Mouse (Mus musculus): Measurements from ENCODE around the gene Grip2.

The Grip2 gene

GRCm38 (mm10) chr6:91827016-91827570 is at the start of gene Grip2:
Grip2 (minus strand) TSS chr6:91827250.
- no peak for DNase-seq (ENCODE audit: low read depth, low spot score)

GRCm38 (mm10) chr6:91872781-91873180 is 45.7 kb upstream of the Grip2 start:
- no peak for DNase-seq (ENCODE audit: low read depth, low spot score)

- no peak for DNase-seq (ENCODE audit: low read depth, low spot score)
Measured at GRCm38 (mm10) chr6:91868091-91868490, 41.0 kb upstream of the Grip2 start.

DNA sequence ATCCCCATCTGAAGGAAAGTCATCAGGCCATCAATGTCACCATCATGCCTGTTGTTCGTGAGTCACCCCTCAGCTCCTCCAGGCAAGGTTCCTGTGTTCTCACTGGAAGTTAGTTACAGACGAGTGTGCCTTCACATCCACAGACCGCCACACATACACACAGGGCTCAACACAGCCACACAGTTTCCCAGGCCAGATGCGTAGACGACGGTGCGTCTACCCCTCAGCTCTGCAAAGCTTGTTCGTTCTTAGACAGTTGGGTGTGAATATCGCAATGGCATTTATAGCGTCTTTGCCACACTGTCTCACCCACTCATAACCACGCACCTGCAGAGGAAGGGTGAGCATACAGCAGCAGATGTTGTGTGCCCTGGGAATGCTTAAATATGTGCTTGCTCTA is 38.6 kb upstream of the Grip2 start:
- DNase-seq (ENCODE audit: low read depth, low spot score) = no peak

DNA sequence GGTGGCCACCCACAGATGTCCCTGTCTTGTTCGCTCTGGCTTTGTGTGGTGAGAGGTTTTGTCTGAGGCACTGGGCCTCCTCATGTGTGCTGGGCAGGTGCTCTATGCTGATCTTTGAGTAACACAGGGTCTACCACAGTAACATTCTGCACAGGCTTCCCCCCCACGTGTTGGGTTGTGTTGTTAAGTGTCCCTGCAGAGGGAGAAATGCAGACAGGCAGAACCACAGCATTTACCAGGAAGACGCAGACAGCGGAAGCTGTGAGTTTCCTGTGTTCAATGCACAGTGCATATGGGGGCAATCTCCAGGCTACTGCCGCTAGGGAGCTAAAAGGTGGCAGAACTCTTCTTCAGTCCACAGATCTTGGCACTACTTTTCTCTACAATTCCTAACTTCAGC is 37.5 kb upstream of the Grip2 start:
- DNase-seq (ENCODE audit: low read depth, low spot score) = no peak

GRCm38 (mm10) chr6:91862848-91863247 is 35.8 kb upstream of the Grip2 start:
- no peak for DNase-seq (ENCODE audit: low read depth, low spot score)

- no peak for DNase-seq (ENCODE audit: low read depth, low spot score)
Measured at GRCm38 (mm10) chr6:91858339-91858738, 31.3 kb upstream of the Grip2 start.

- DNase-seq (ENCODE audit: low read depth, low spot score) = peak; percentile 53
Measured at GRCm38 (mm10) chr6:91852550-91852949, 25.5 kb upstream of the Grip2 start.

GRCm38 (mm10) chr6:91843628-91844153 is 16.6 kb upstream of the Grip2 start:
- no peak for DNase-seq (ENCODE audit: low read depth, low spot score)

DNA sequence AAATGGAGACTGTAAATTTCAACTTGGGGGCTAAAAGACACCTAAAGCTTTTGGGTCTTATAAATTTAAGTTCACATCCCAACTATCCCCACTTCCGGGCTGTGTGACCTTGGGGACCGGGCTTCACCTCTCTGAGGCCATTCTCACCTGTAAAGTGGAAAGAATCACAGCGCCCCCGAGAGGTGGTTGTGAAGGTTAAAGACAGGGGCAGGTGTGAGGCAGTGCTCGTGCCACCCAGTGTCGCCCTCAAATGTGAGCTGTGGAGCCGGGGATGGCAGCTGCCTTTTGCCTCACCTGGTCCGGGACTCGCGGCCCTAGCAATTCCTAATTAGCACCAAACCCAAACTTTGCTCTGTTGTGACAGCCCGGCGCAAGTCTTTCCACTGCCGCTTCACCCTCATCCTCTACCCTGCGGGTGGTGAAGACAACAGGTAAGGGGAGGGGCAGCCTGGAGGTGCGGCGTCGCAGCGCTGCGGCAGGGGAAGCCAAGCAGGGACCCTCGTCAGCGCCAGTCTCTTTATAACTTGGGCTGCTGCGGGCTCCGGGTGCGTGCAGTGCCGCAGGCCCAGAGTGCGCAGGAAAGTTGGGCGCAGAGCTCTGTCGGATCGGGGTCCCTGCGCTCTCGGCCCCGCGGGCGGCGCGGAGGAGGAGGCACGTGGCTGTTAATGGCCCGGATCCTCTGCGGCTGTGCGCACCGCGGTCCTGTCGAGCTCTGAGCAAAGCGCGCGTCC is 16.0 kb upstream of the Grip2 start:
- DNase-seq (ENCODE audit: low read depth, low spot score) = no peak

DNA sequence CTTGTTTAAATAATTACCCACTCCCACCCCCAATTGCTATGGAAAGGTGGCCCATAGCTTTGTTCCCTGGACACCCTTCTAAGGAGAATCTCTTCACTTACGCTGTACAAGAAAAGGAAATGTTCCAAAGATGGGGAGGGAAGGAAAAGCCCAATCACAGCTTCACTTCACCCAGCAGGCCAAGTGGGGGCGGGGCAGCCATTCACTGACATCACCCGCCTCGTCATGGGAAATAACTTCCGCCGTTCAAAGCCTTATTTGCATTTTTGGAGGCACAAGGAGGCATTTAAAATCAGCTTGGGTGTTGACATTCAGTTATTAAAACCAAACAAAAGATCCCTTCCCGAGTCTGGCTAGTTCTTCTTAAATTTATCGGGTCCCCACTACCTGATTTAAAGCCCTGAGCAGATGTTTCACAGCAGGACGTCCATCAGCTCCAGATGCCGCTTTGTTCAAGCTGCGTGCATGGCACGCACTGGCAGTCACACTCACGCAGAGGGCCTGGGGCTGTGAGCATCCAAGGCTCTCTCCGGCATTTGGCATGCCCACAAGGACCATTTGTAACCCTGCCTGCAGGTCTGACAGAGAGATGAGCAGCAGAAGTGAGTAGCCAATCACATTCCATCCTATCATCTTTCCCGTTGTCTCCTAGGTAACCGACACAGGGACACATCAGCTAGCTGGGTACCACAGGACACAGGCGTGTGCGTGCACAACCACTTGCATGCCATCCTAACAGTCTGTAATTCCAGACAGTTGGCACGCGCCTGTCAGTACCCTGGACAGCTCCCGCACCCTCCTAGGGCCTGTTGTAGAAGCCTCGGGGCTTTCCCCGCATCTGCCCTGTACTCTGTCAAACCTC is 12.2 kb upstream of the Grip2 start:
- DNase-seq (ENCODE audit: low read depth, low spot score) = peak; percentile 60

- DNase-seq (ENCODE audit: low read depth, low spot score) = no peak
Measured at GRCm38 (mm10) chr6:91832863-91833440, 5.9 kb upstream of the Grip2 start.

GRCm38 (mm10) chr6:91827926-91828325 is 876 bp upstream of the Grip2 start:
- no peak for DNase-seq (ENCODE audit: low read depth, low spot score)

DNA sequence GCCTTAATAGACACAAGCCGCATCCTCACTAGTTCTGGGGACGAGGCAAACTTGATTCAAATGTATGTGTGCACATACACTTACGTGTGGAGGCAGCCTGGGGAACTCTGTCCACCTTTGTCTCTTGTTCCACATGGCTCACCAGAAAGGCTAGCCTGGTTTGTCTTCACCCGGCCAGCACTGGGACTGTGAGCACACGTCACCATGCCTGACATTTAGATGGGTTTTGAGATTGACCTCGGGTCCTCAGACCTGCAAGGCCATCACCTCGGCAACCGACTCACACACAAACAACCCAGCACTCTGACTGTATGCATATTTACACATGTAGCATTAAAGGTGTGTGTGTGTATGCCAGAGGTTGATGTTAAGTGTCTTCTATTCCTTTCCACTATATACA is 8.8 kb downstream of the Grip2 start:
- no peak for DNase-seq (ENCODE audit: low read depth, low spot score)

GRCm38 (mm10) chr6:91815976-91816375 is 11.1 kb downstream of the Grip2 start:
- no peak for DNase-seq (ENCODE audit: low read depth, low spot score)

- no peak for DNase-seq (ENCODE audit: low read depth, low spot score)
Measured at GRCm38 (mm10) chr6:91813611-91814010, 13.4 kb downstream of the Grip2 start.

- DNase-seq (ENCODE audit: low read depth, low spot score) = no peak
Measured at GRCm38 (mm10) chr6:91810007-91810406, 17.0 kb downstream of the Grip2 start.

GRCm38 (mm10) chr6:91808022-91808421 is 19.0 kb downstream of the Grip2 start:
- DNase-seq (ENCODE audit: low read depth, low spot score) = no peak

- DNase-seq (ENCODE audit: low read depth, low spot score) = no peak
Measured at GRCm38 (mm10) chr6:91807169-91807568, 19.9 kb downstream of the Grip2 start.

GRCm38 (mm10) chr6:91804177-91804576 is 22.9 kb downstream of the Grip2 start:
- DNase-seq (ENCODE audit: low read depth, low spot score) = no peak

- DNase-seq (ENCODE audit: low read depth, low spot score) = no peak
Measured at GRCm38 (mm10) chr6:91798496-91798895, 28.6 kb downstream of the Grip2 start.

DNA sequence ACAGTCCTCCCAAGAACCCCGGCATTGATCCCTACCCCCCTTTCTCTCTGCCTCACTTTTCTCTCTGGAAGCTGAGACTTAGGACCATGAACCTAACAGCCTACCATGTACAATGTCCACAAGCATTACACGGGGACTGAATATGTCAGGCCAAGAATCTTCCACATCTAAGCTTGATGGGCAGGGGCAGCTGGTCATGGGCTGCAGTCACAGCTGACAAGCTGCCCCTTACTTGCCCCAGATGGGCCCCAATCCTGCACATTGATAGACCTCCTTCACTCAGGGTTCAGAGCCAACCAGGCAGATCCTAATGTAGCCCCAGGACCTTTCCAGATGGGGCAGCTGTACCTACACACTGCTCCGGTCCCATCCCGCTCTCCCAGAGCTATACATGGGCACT is 30.3 kb downstream of the Grip2 start:
- no peak for DNase-seq (ENCODE audit: low read depth, low spot score)

Data from A20 (cell line).